Mouse (Mus musculus) hindbrain, embryonic 10.5 days (tissue): ENCODE results near the gene Etv1. TPM values are rescaled to one million over a fixed set of nuclear protein-coding genes. Genes with fewer than 3 reads are reported as not detected.

Source experiments
- DNase-seq: peaks from one replicate; pipeline ENCODE4 v3.0.0-alpha.2; 2017; ENCODE audit warnings: low spot score
- H3K27ac ChIP-seq: fragments of 300-500 bp; sonication (generic); 2 replicates; pipeline ENCODE4 v1.5.1; 2016; ENCODE audit warnings: mild to moderate bottlenecking, moderate library complexity
- H3K27me3 ChIP-seq: fragments of 300-500 bp; sonication (generic); 2 replicates; pipeline ENCODE4 v1.6.1; 2016; ENCODE audit warnings: mild to moderate bottlenecking; ENCODE audit not compliant: poor library complexity, insufficient read depth, severe bottlenecking
- H3K36me3 ChIP-seq: fragments of 300-500 bp; sonication (generic); 2 replicates; pipeline ENCODE4 v1.6.1; 2016; ENCODE audit warnings: mild to moderate bottlenecking, moderate library complexity
- H3K4me1 ChIP-seq: fragments of 300-500 bp; sonication (generic); replicated peaks from 2 replicates; pipeline ENCODE4 v1.6.1; 2016; ENCODE audit warnings: mild to moderate bottlenecking
- H3K4me3 ChIP-seq: fragments of 300-500 bp; sonication (generic); 2 replicates; pipeline ENCODE4 v1.5.1; 2016; ENCODE audit warnings: mild to moderate bottlenecking, moderate library complexity
- H3K9me3 ChIP-seq: fragments of 300-500 bp; sonication (generic); 2 replicates; pipeline ENCODE4 v1.6.1; 2016; ENCODE audit warnings: mild to moderate bottlenecking, moderate library complexity
- WGBS: fragments of 180-500 bp; shearing (Covaris S2); methylation state at CpG from one replicate; pipeline ENCODE4 v1.1.7; 2016; 5-methylcytosine and 5-hydroxymethylcytosine counted together
- polyA plus RNA-seq: library from polyadenylated mRNA; unstranded; fragments of >200 nt; fragmentation: Nextera tagmentation; extraction: Ambion mirVana; gene quantifications from 2 replicates; pipeline ENCODE4 v1.2.1, GENCODE M21; 2016

The Etv1 gene
- polyA plus RNA-seq, 1 experiment from 2014 or later = 10.2 TPM

- Histone ChIP-seq H3K36me3 (no peaks in the 10 kb centered on the region), H3K27ac (no peak overlapping the region), H3K4me1 (0 out of 2 replicates have a peak, but pooled peaks cover 7% of the 10 kb centered on the region), H3K9me3 (no peaks in the 10 kb centered on the region), H3K27me3 (no peaks in the 10 kb centered on the region), H3K4me3 (no peak overlapping the region)
- WGBS = 92% methylated on average over 4 of the region's 4 CpGs
- no peak for DNase-seq
Measured at GRCm38 (mm10) chr12:38786571-38786970, 7.4 kb downstream of the Etv1 start.

- no peaks in the 10 kb centered on the region for H3K36me3 ChIP-seq
- H3K9me3 ChIP-seq = no peaks in the 10 kb centered on the region
- H3K4me1 ChIP-seq = 0 out of 2 replicates have a peak, but pooled peaks cover 7% of the 10 kb centered on the region
- 63% methylated on average over 3 of the region's 3 CpGs for WGBS
- DNase-seq = no peak
- no peak overlapping the region for H3K27ac ChIP-seq
- no peaks in the 10 kb centered on the region for H3K27me3 ChIP-seq
- no peak overlapping the region for H3K4me3 ChIP-seq
Measured at GRCm38 (mm10) chr12:38787704-38788103, 8.5 kb downstream of the Etv1 start.

- DNase-seq = no peak
- H3K27me3 ChIP-seq = no peaks in the 10 kb centered on the region
- H3K27ac ChIP-seq = no peak overlapping the region
- no peaks in the 10 kb centered on the region for H3K36me3 ChIP-seq
- no peaks in the 10 kb centered on the region for H3K9me3 ChIP-seq
- H3K4me1 ChIP-seq = 0 out of 2 replicates have a peak, but pooled peaks cover under 1% of the 10 kb centered on the region
- 68% methylated on average over 6 of the region's 6 CpGs for WGBS
- no peak overlapping the region for H3K4me3 ChIP-seq
Measured at GRCm38 (mm10) chr12:38788621-38789020, 9.4 kb downstream of the Etv1 start.

- Histone ChIP-seq H3K4me3 (no peak overlapping the region), H3K9me3 (no peaks in the 10 kb centered on the region), H3K27me3 (no peaks in the 10 kb centered on the region), H3K27ac (no peak overlapping the region), H3K36me3 (no peaks in the 10 kb centered on the region), H3K4me1 (no peaks in the 10 kb centered on the region)
- DNase-seq = no peak
- 94% methylated on average over 10 of the region's 10 CpGs for WGBS
Measured at GRCm38 (mm10) chr12:38789789-38790355, 10.7 kb downstream of the Etv1 start.

- DNase-seq = no peak
- H3K36me3 ChIP-seq = no peaks in the 10 kb centered on the region
- no peaks in the 10 kb centered on the region for H3K4me1 ChIP-seq
- H3K9me3 ChIP-seq = no peaks in the 10 kb centered on the region
- no peaks in the 10 kb centered on the region for H3K27me3 ChIP-seq
- H3K27ac ChIP-seq = no peak overlapping the region
- WGBS = 78% methylated on average over 4 of the region's 4 CpGs
- H3K4me3 ChIP-seq = no peak overlapping the region
Measured at GRCm38 (mm10) chr12:38793076-38793475, 13.9 kb downstream of the Etv1 start.

GRCm38 (mm10) chr12:38793697-38794096 lies 14.5 kb downstream of the Etv1 start:
- no peak overlapping the region for H3K4me3 ChIP-seq
- H3K4me1 ChIP-seq = no peaks in the 10 kb centered on the region
- H3K27me3 ChIP-seq = no peaks in the 10 kb centered on the region
- no peaks in the 10 kb centered on the region for H3K36me3 ChIP-seq
- no peak for DNase-seq
- WGBS = 58% methylated on average over 2 of the region's 2 CpGs
- no peak overlapping the region for H3K27ac ChIP-seq
- no peaks in the 10 kb centered on the region for H3K9me3 ChIP-seq

GRCm38 (mm10) chr12:38807031-38807430 lies 27.9 kb downstream of the Etv1 start:
- Histone ChIP-seq H3K27ac (no peak overlapping the region), H3K27me3 (no peaks in the 10 kb centered on the region), H3K4me1 (no peaks in the 10 kb centered on the region), H3K4me3 (no peak overlapping the region), H3K9me3 (no peaks in the 10 kb centered on the region), H3K36me3 (no peaks in the 10 kb centered on the region)
- no peak for DNase-seq
- 58% methylated on average over 5 of the region's 5 CpGs for WGBS

GRCm38 (mm10) chr12:38812392-38812791 lies 33.2 kb downstream of the Etv1 start:
- WGBS = 74% methylated on average over 6 of the region's 6 CpGs
- H3K27me3 ChIP-seq = no peaks in the 10 kb centered on the region
- H3K4me3 ChIP-seq = no peak overlapping the region
- no peaks in the 10 kb centered on the region for H3K36me3 ChIP-seq
- no peak overlapping the region for H3K27ac ChIP-seq
- DNase-seq = no peak
- H3K9me3 ChIP-seq = no peaks in the 10 kb centered on the region
- no peaks in the 10 kb centered on the region for H3K4me1 ChIP-seq

GRCm38 (mm10) chr12:38814010-38814786 lies 35.0 kb downstream of the Etv1 start:
- no peaks in the 10 kb centered on the region for H3K36me3 ChIP-seq
- H3K27me3 ChIP-seq = no peaks in the 10 kb centered on the region
- no peak for DNase-seq
- no peak overlapping the region for H3K4me3 ChIP-seq
- no peak overlapping the region for H3K27ac ChIP-seq
- H3K9me3 ChIP-seq = no peaks in the 10 kb centered on the region
- H3K4me1 ChIP-seq = no peaks in the 10 kb centered on the region
- 84% methylated on average over 6 of the region's 6 CpGs for WGBS

GRCm38 (mm10) chr12:38816235-38816634 lies 37.1 kb downstream of the Etv1 start:
- Histone ChIP-seq H3K27me3 (no peaks in the 10 kb centered on the region), H3K4me1 (no peaks in the 10 kb centered on the region), H3K27ac (no peak overlapping the region), H3K9me3 (no peaks in the 10 kb centered on the region), H3K36me3 (no peaks in the 10 kb centered on the region), H3K4me3 (no peak overlapping the region)
- no peak for DNase-seq
- 64% methylated on average over 3 of the region's 3 CpGs for WGBS

GRCm38 (mm10) chr12:38818320-38818719 lies 39.1 kb downstream of the Etv1 start:
- no peak overlapping the region for H3K27ac ChIP-seq
- no peaks in the 10 kb centered on the region for H3K36me3 ChIP-seq
- 93% methylated on average over 2 of the region's 2 CpGs for WGBS
- no peaks in the 10 kb centered on the region for H3K27me3 ChIP-seq
- H3K4me1 ChIP-seq = no peaks in the 10 kb centered on the region
- no peaks in the 10 kb centered on the region for H3K9me3 ChIP-seq
- H3K4me3 ChIP-seq = no peak overlapping the region
- no peak for DNase-seq

GRCm38 (mm10) chr12:38820642-38821041 lies 41.5 kb downstream of the Etv1 start:
- no peaks in the 10 kb centered on the region for H3K36me3 ChIP-seq
- no peaks in the 10 kb centered on the region for H3K4me1 ChIP-seq
- 95% methylated on average over 4 of the region's 4 CpGs for WGBS
- H3K4me3 ChIP-seq = no peak overlapping the region
- H3K9me3 ChIP-seq = no peaks in the 10 kb centered on the region
- DNase-seq = no peak
- H3K27ac ChIP-seq = no peak overlapping the region
- no peaks in the 10 kb centered on the region for H3K27me3 ChIP-seq

- no peaks in the 10 kb centered on the region for H3K4me1 ChIP-seq
- no peak overlapping the region for H3K27ac ChIP-seq
- H3K36me3 ChIP-seq = no peaks in the 10 kb centered on the region
- DNase-seq = no peak
- 96% methylated on average over 10 of the region's 10 CpGs for WGBS
- H3K27me3 ChIP-seq = no peaks in the 10 kb centered on the region
- no peak overlapping the region for H3K4me3 ChIP-seq
- H3K9me3 ChIP-seq = no peaks in the 10 kb centered on the region
Measured at GRCm38 (mm10) chr12:38824405-38824804, 45.2 kb downstream of the Etv1 start.
